Mouse (Mus musculus) heart, postnatal 0 days (tissue): ENCODE results near the gene Slc35e2.

Experiments
- CTCF ChIP-seq: IDR thresholded peaks from 2 replicates; pipeline ENCODE4 v1.5.1; 2016; ENCODE audit warnings: antibody characterized with exemption, control low read depth, low read depth
- EP300 ChIP-seq: IDR thresholded peaks from 2 replicates; pipeline ENCODE4 v1.6.1; 2016; ENCODE audit warnings: antibody characterized with exemption, low read depth

- TF ChIP-seq CTCF (no peak), EP300 (no peak)
These were observed 2.6 kb downstream of the Slc35e2 start for GRCm38 (mm10) chr4:155603801-155604200.
